Mouse (Mus musculus): ENCODE data around the gene Olfr870. TPM values are rescaled to one million over a fixed set of nuclear protein-coding genes. Genes with fewer than 3 reads are reported as not detected.
"Not testable (repeated sequence)": the region's sequence is repeated elsewhere in the genome, so short reads cannot be mapped to it uniquely, and the experiment has no call there.

Gene Olfr870
- polyA plus RNA-seq (2015; fragmentation: Nextera tagmentation; extraction: Ambion mirVana): not detected in 2 replicates

GRCm38 (mm10) chr9:20173957-20174356 is at the start of gene Olfr870:
Gene Olfr870, minus strand, starts transcription at chr9:20174057.
- no peaks in the 10 kb centered on the region for H3K4me1 ChIP-seq
- no peaks in the 10 kb centered on the region for H3K27me3 ChIP-seq
- ATAC-seq (ENCODE audit: low FRiP score, low read depth): no peak

GRCm38 (mm10) chr9:20211907-20212306 is 38.0 kb upstream of the Olfr870 start, which contains the start of gene Olfr871:
Gene Olfr871, plus strand, starts transcription at chr9:20212207.
- Histone ChIP-seq H3K27ac (no peak within 1 kb of the TSS), H3K4me3 (no peak within 1 kb of the TSS), H3K9me3 (0 out of 2 replicates have a peak, but pooled peaks cover 5% of the 10 kb centered on the region), H3K9ac (no peak within 1 kb of the TSS), H3K36me3 (no peaks in the 10 kb centered on the region), H3K4me1 (no peaks in the 10 kb centered on the region), H3K27me3 (no peaks in the 10 kb centered on the region), H3K4me2 (replicated peaks) (no peak within 1 kb of the TSS)
- no peak for ATAC-seq (ENCODE audit: low FRiP score, low read depth)

More at GRCm38 (mm10) chr9:20173957-20174356, at the start of gene Olfr870:
- Histone ChIP-seq H3K9me3 (peaks cover 11% of the 10 kb centered on the region; the same call in 1 of the 2 replicates), H3K27ac (no peak within 1 kb of the TSS), H3K4me2 (replicated peaks) (no peak within 1 kb of the TSS), H3K9ac (no peak within 1 kb of the TSS), H3K36me3 (no peaks in the 10 kb centered on the region), H3K4me3 (no peak within 1 kb of the TSS)
- 71% methylated on average over 2 of the region's 2 CpGs for WGBS

- ATAC-seq (ENCODE audit: low FRiP score, low read depth): no peak
These were observed 37.6 kb upstream of the Olfr870 start for GRCm38 (mm10) chr9:20211477-20211876.

GRCm38 (mm10) chr9:20210812-20211211 is 37.0 kb upstream of the Olfr870 start:
- no peak for ATAC-seq (ENCODE audit: low FRiP score, low read depth)
- 44% methylated on average over 1 of the region's 1 CpGs for WGBS
- Histone ChIP-seq H3K27me3 (no peaks in the 10 kb centered on the region), H3K4me1 (no peaks in the 10 kb centered on the region), H3K4me2 (replicated peaks) (no peak overlapping the region), H3K9me3 (0 out of 2 replicates have a peak, but pooled peaks cover 6% of the 10 kb centered on the region), H3K27ac (no peak overlapping the region), H3K36me3 (no peaks in the 10 kb centered on the region), H3K9ac (no peak overlapping the region), H3K4me3 (no peak overlapping the region)

More at GRCm38 (mm10) chr9:20211477-20211876, 37.6 kb upstream of the Olfr870 start:
- Histone ChIP-seq H3K36me3 (no peaks in the 10 kb centered on the region), H3K27ac (no peak overlapping the region), H3K4me3 (no peak overlapping the region), H3K9ac (no peak overlapping the region), H3K9me3 (0 out of 2 replicates have a peak, but pooled peaks cover 6% of the 10 kb centered on the region), H3K4me1 (no peaks in the 10 kb centered on the region), H3K4me2 (replicated peaks) (no peak overlapping the region), H3K27me3 (no peaks in the 10 kb centered on the region)
- WGBS: 69% methylated on average over 2 of the region's 2 CpGs

- not testable (repeated sequence) for H3K27me3 ChIP-seq; H3K4me3 ChIP-seq; H3K27ac ChIP-seq; H3K4me2 ChIP-seq (replicated peaks); ATAC-seq (ENCODE audit: low FRiP score, low read depth); H3K36me3 ChIP-seq; H3K9ac ChIP-seq; H3K4me1 ChIP-seq
- 91% methylated on average over 7 of the region's 7 CpGs for WGBS
- peaks cover 15% of the 10 kb centered on the region; the same call in 1 of the 2 replicates for H3K9me3 ChIP-seq
These were observed 29.6 kb upstream of the Olfr870 start for GRCm38 (mm10) chr9:20203413-20203984.

- Histone ChIP-seq H3K27me3 (no peaks in the 10 kb centered on the region), H3K27ac (no peak overlapping the region), H3K36me3 (no peaks in the 10 kb centered on the region), H3K4me2 (replicated peaks) (no peak overlapping the region), H3K4me3 (no peak overlapping the region), H3K9me3 (peaks cover 13% of the 10 kb centered on the region; the same call in 1 of the 2 replicates), H3K4me1 (no peaks in the 10 kb centered on the region), H3K9ac (no peak overlapping the region)
- ATAC-seq (ENCODE audit: low FRiP score, low read depth): no peak
- 62% methylated on average over 1 of the region's 1 CpGs for WGBS
These were observed 28.3 kb upstream of the Olfr870 start for GRCm38 (mm10) chr9:20202131-20202530.

GRCm38 (mm10) chr9:20179463-20179862 is 5.6 kb upstream of the Olfr870 start:
- no peak overlapping the region for H3K9ac ChIP-seq
- ATAC-seq (ENCODE audit: low FRiP score, low read depth): no peak
- peaks cover 25% of the 10 kb centered on the region for H3K9me3 ChIP-seq
- H3K4me3 ChIP-seq: no peak overlapping the region
- WGBS: 66% methylated on average over 5 of the region's 5 CpGs
- no peak overlapping the region for H3K27ac ChIP-seq
- H3K36me3 ChIP-seq: no peaks in the 10 kb centered on the region
- no peaks in the 10 kb centered on the region for H3K27me3 ChIP-seq
- no peak overlapping the region for H3K4me2 ChIP-seq (replicated peaks)
- H3K4me1 ChIP-seq: no peaks in the 10 kb centered on the region

GRCm38 (mm10) chr9:20149706-20150105 is 24.2 kb downstream of the Olfr870 start:
- H3K4me1 ChIP-seq: no peaks in the 10 kb centered on the region
- no peak overlapping the region for H3K9ac ChIP-seq
- no peak overlapping the region for H3K4me3 ChIP-seq
- no peak overlapping the region for H3K27ac ChIP-seq
- H3K9me3 ChIP-seq: peaks cover 24% of the 10 kb centered on the region
- no peak for ATAC-seq (ENCODE audit: low FRiP score, low read depth)
- 88% methylated on average over 3 of the region's 3 CpGs for WGBS
- H3K27me3 ChIP-seq: no peaks in the 10 kb centered on the region
- no peaks in the 10 kb centered on the region for H3K36me3 ChIP-seq
- no peak overlapping the region for H3K4me2 ChIP-seq (replicated peaks)

GRCm38 (mm10) chr9:20128709-20129108 is 45.1 kb downstream of the Olfr870 start, which contains the start of gene Olfr869:
Gene Olfr869, plus strand, starts transcription at chr9:20129009.
- no peak within 1 kb of the TSS for H3K27ac ChIP-seq
- H3K9ac ChIP-seq: no peak within 1 kb of the TSS
- no peak within 1 kb of the TSS for H3K4me3 ChIP-seq
- H3K36me3 ChIP-seq: no peaks in the 10 kb centered on the region
- no peaks in the 10 kb centered on the region for H3K4me1 ChIP-seq
- no peaks in the 10 kb centered on the region for H3K9me3 ChIP-seq
- H3K4me2 ChIP-seq (replicated peaks): no peak within 1 kb of the TSS
- 87% methylated on average over 2 of the region's 2 CpGs for WGBS
- ATAC-seq (ENCODE audit: low FRiP score, low read depth): no peak
- no peaks in the 10 kb centered on the region for H3K27me3 ChIP-seq

Other genes with a start within 250 kb of the Olfr870 start
- not detected in 2 replicates for gene Olfr866, start 146.0 kb downstream of the Olfr870 start, polyA plus RNA-seq (2015; fragmentation: Nextera tagmentation; extraction: Ambion mirVana)
- not detected in 2 replicates for gene Olfr867, start 116.5 kb downstream of the Olfr870 start, polyA plus RNA-seq (2015; fragmentation: Nextera tagmentation; extraction: Ambion mirVana)
- not detected in 2 replicates for gene Olfr868, start 75.4 kb downstream of the Olfr870 start, polyA plus RNA-seq (2015; fragmentation: Nextera tagmentation; extraction: Ambion mirVana)
- not detected in 2 replicates for gene Olfr869, start 45.0 kb downstream of the Olfr870 start, polyA plus RNA-seq (2015; fragmentation: Nextera tagmentation; extraction: Ambion mirVana)
- gene Olfr871, start 38.1 kb upstream of the Olfr870 start, polyA plus RNA-seq (2015; fragmentation: Nextera tagmentation; extraction: Ambion mirVana): not detected in 2 replicates
- not detected in 2 replicates for gene Olfr872, start 63.1 kb upstream of the Olfr870 start, polyA plus RNA-seq (2015; fragmentation: Nextera tagmentation; extraction: Ambion mirVana)
- not detected in 2 replicates for gene Olfr39, start 108.3 kb upstream of the Olfr870 start, polyA plus RNA-seq (2015; fragmentation: Nextera tagmentation; extraction: Ambion mirVana)
- gene Olfr873, start 124.5 kb upstream of the Olfr870 start, polyA plus RNA-seq (2015; fragmentation: Nextera tagmentation; extraction: Ambion mirVana): not detected in 2 replicates
- gene Olfr18, start 162.0 kb upstream of the Olfr870 start, polyA plus RNA-seq (2015; fragmentation: Nextera tagmentation; extraction: Ambion mirVana): 0.09 TPM in 1 of 2 replicates, not detected in the other
- 34.5 and 38.7 TPM in 2 replicates for gene Zfp560, start 211.1 kb upstream of the Olfr870 start, polyA plus RNA-seq (2015; fragmentation: Nextera tagmentation; extraction: Ambion mirVana)